14 mouse cellular contexts compared by ENCODE assay signal in genomic region chr19:15803131-15803889, GRCm38 (mm10).
DNase-seq lines count a peak whose midpoint lies in the region; ATAC-seq lines count a peak whose summit lies in the region.
"Had no signal": no experiment of that assay in that cellular context is flagged by ENCODE, and none has a peak within 500 bp of the region (broad histone marks: within the 10 kb centered on the region; RNA-seq: fewer than 3 reads in every experiment).

No protein-coding gene starts in this region.

- no peak overlapping the region for H3K4me2 ChIP-seq in hindbrain, embryonic 11.5 days (replicated peaks; ENCODE audit: low read depth, low read length)
- H3K4me2 ChIP-seq in forebrain, embryonic 15.5 days (replicated peaks), result peak overlapping the region; percentile 14
- H3K4me2 ChIP-seq in midbrain, embryonic 16.5 days (ENCODE audit: low read length), result peak overlapping the region; percentile 21; the same call in 1 of the 2 replicates
- no peak overlapping the region for H3K4me2 ChIP-seq in intestine, embryonic 16.5 days (ENCODE audit: low read depth, low read length)
- H3K4me2 ChIP-seq: limb, embryonic 13.5 days had no signal

- H3K9me3 ChIP-seq in hindbrain, embryonic 11.5 days (ENCODE audit: control insufficient read depth, low read length), result no peaks in the 10 kb centered on the region
- no peaks in the 10 kb centered on the region for H3K9me3 ChIP-seq in hindbrain, embryonic 10.5 days
- no peaks in the 10 kb centered on the region for H3K9me3 ChIP-seq in forebrain, embryonic 15.5 days
- H3K9me3 ChIP-seq in midbrain, embryonic 16.5 days (replicated peaks; ENCODE audit: control insufficient read depth, low read length, poor library complexity, severe bottlenecking), result no peaks in the 10 kb centered on the region
- no peaks in the 10 kb centered on the region for H3K9me3 ChIP-seq in intestine, embryonic 16.5 days (ENCODE audit: control insufficient read depth, low read length)
- H3K9me3 ChIP-seq: limb, embryonic 13.5 days had no signal

- no peaks in the 10 kb centered on the region for H3K36me3 ChIP-seq in hindbrain, embryonic 11.5 days (ENCODE audit: control insufficient read depth, insufficient read depth, low read length)
- H3K36me3 ChIP-seq in hindbrain, embryonic 10.5 days, result no peaks in the 10 kb centered on the region
- no peaks in the 10 kb centered on the region for H3K36me3 ChIP-seq in forebrain, embryonic 15.5 days
- H3K36me3 ChIP-seq in midbrain, embryonic 16.5 days (ENCODE audit: control insufficient read depth, insufficient read depth, low read length), result no peaks in the 10 kb centered on the region
- H3K36me3 ChIP-seq in intestine, embryonic 16.5 days (ENCODE audit: control insufficient read depth, insufficient read depth, low read length), result no peaks in the 10 kb centered on the region
- H3K36me3 ChIP-seq: limb, embryonic 13.5 days had no signal

- H3K27ac ChIP-seq in hindbrain, embryonic 11.5 days (ENCODE audit: low read depth, low read length), result no peak overlapping the region
- no peak overlapping the region for H3K27ac ChIP-seq in hindbrain, embryonic 10.5 days
- H3K27ac ChIP-seq in forebrain, embryonic 15.5 days (replicated peaks), result peak overlapping the region; percentile 67
- 0 out of 2 replicates have a peak overlapping the region, but pooled peaks have one; percentile 47 for H3K27ac ChIP-seq in midbrain, embryonic 16.5 days (ENCODE audit: low read length)
- H3K27ac ChIP-seq in intestine, embryonic 16.5 days (ENCODE audit: low read length), result no peak overlapping the region
- H3K27ac ChIP-seq: limb, embryonic 13.5 days had no signal

- 43% methylated on average over 8 of the region's 8 CpGs for WGBS in hindbrain, embryonic 11.5 days
- WGBS in hindbrain, embryonic 10.5 days, result 46% methylated on average over 8 of the region's 8 CpGs
- 6% methylated on average over 8 of the region's 8 CpGs for WGBS in forebrain, embryonic 15.5 days
- WGBS in midbrain, embryonic 16.5 days, result 12% methylated on average over 8 of the region's 8 CpGs
- 52% methylated on average over 8 of the region's 8 CpGs for WGBS in intestine, embryonic 16.5 days

- H3K9ac ChIP-seq in hindbrain, embryonic 11.5 days (ENCODE audit: low read depth, low read length), result no peak overlapping the region
- no peak overlapping the region for H3K9ac ChIP-seq in forebrain, embryonic 15.5 days (replicated peaks)
- H3K9ac ChIP-seq in midbrain, embryonic 16.5 days (ENCODE audit: low read depth, low read length), result no peak overlapping the region
- H3K9ac ChIP-seq in intestine, embryonic 16.5 days (ENCODE audit: low read depth, low read length), result no peak overlapping the region
- H3K9ac ChIP-seq: limb, embryonic 13.5 days; liver, postnatal 0 days had no signal

- DNase-seq in hindbrain, embryonic 11.5 days (ENCODE audit: low spot score), result peak; percentile 30
- DNase-seq in hindbrain, embryonic 10.5 days (ENCODE audit: low spot score), result no peak
- DNase-seq in embryo, embryonic 11 days, result peak; percentile 62
- DNase-seq in lung, postnatal 36 days, result no peak
- DNase-seq in lung, postnatal 25 days (ENCODE audit: low spot score), result no peak
- DNase-seq: adrenal gland, postnatal 25 days; cerebellum, adult 11-12 months; kidney, postnatal 10 days; liver, postnatal 0 days had no signal

- no peak for ATAC-seq in hindbrain, embryonic 11.5 days (ENCODE audit: low FRiP score)
- ATAC-seq in forebrain, embryonic 15.5 days (replicated peaks), result peak; percentile 44
- ATAC-seq in midbrain, embryonic 16.5 days, result peak; percentile 71
- ATAC-seq in intestine, embryonic 16.5 days, result no peak
- ATAC-seq: liver, postnatal 0 days had no signal

- no peak overlapping the region for H3K4me3 ChIP-seq in hindbrain, embryonic 11.5 days (ENCODE audit: low read depth, low read length)
- no peak overlapping the region for H3K4me3 ChIP-seq in hindbrain, embryonic 10.5 days
- H3K4me3 ChIP-seq in forebrain, embryonic 15.5 days, result no peak overlapping the region
- no peak overlapping the region for H3K4me3 ChIP-seq in midbrain, embryonic 16.5 days (ENCODE audit: low read depth, low read length)
- H3K4me3 ChIP-seq in intestine, embryonic 16.5 days (ENCODE audit: low read length), result no peak overlapping the region
- H3K4me3 ChIP-seq: limb, embryonic 13.5 days; megakaryocyte, embryonic 14.5 days had no signal

- no peaks in the 10 kb centered on the region for H3K27me3 ChIP-seq in hindbrain, embryonic 11.5 days (ENCODE audit: control insufficient read depth, insufficient read depth, low read length)
- peaks cover 45% of the 10 kb centered on the region for H3K27me3 ChIP-seq in hindbrain, embryonic 10.5 days (ENCODE audit: insufficient read depth, poor library complexity, severe bottlenecking)
- 0 out of 2 replicates have a peak, but pooled peaks cover 3% of the 10 kb centered on the region for H3K27me3 ChIP-seq in forebrain, embryonic 15.5 days
- peaks cover 16% of the 10 kb centered on the region for H3K27me3 ChIP-seq in midbrain, embryonic 16.5 days (ENCODE audit: control insufficient read depth, insufficient read depth, low read depth, low read length)
- H3K27me3 ChIP-seq in intestine, embryonic 16.5 days (replicated peaks; ENCODE audit: control insufficient read depth, insufficient read depth, low read length), result 0 out of 2 replicates have a peak, but pooled peaks cover 2% of the 10 kb centered on the region

- no peaks in the 10 kb centered on the region; the same call in 1 of the 2 replicates for H3K4me1 ChIP-seq in hindbrain, embryonic 11.5 days (replicated peaks; ENCODE audit: control insufficient read depth, insufficient read depth, low read length)
- peaks cover 33% of the 10 kb centered on the region for H3K4me1 ChIP-seq in hindbrain, embryonic 10.5 days (replicated peaks)
- H3K4me1 ChIP-seq in forebrain, embryonic 15.5 days, result peaks cover 35% of the 10 kb centered on the region
- peaks cover 35% of the 10 kb centered on the region for H3K4me1 ChIP-seq in midbrain, embryonic 16.5 days (ENCODE audit: control insufficient read depth, insufficient read depth, low read length)
- H3K4me1 ChIP-seq in intestine, embryonic 16.5 days (ENCODE audit: control insufficient read depth, insufficient read depth, low read length), result peaks cover 4% of the 10 kb centered on the region; the same call in 1 of the 2 replicates

Comparison
In these comparisons a context has a peak if more than half of its experiments do, and no peak if none do; other contexts are left out.
1. DNase-seq: peak in hindbrain, embryonic 11.5 days (single experiment) and embryo, embryonic 11 days (single experiment); none in hindbrain, embryonic 10.5 days (single experiment), lung, postnatal 36 days (single experiment) and lung, postnatal 25 days (single experiment).
2. ATAC-seq: peak in forebrain, embryonic 15.5 days (single experiment) and midbrain, embryonic 16.5 days (single experiment); none in hindbrain, embryonic 11.5 days (single experiment) and intestine, embryonic 16.5 days (single experiment).
3. H3K27ac ChIP-seq: peak in forebrain, embryonic 15.5 days (single experiment) and midbrain, embryonic 16.5 days (single experiment); none in hindbrain, embryonic 11.5 days (single experiment), hindbrain, embryonic 10.5 days (single experiment) and intestine, embryonic 16.5 days (single experiment).
4. H3K4me2 ChIP-seq: peak in forebrain, embryonic 15.5 days (single experiment) and midbrain, embryonic 16.5 days (single experiment); none in hindbrain, embryonic 11.5 days (single experiment) and intestine, embryonic 16.5 days (single experiment).